Mouse (Mus musculus): Measurements from ENCODE around the gene Serpine2.

The Serpine2 gene

GRCm38 (mm10) chr1:79861130-79861942 lies at the start of gene Serpine2:
Gene Serpine2, minus strand, starts transcription at chr1:79861180.
- no peak for DNase-seq (ENCODE audit: low read depth, low spot score)

- DNase-seq (ENCODE audit: low read depth, low spot score): no peak
These were observed 46.8 kb upstream of the Serpine2 start for GRCm38 (mm10) chr1:79907811-79908210.

GRCm38 (mm10) chr1:79905241-79905640 lies 44.3 kb upstream of the Serpine2 start:
- no peak for DNase-seq (ENCODE audit: low read depth, low spot score)

- DNase-seq (ENCODE audit: low read depth, low spot score): no peak
These were observed 41.9 kb upstream of the Serpine2 start for GRCm38 (mm10) chr1:79902901-79903300.

GRCm38 (mm10) chr1:79882648-79883047 lies 21.7 kb upstream of the Serpine2 start:
- DNase-seq (ENCODE audit: low read depth, low spot score): no peak

GRCm38 (mm10) chr1:79874741-79875140 lies 13.8 kb upstream of the Serpine2 start:
- no peak for DNase-seq (ENCODE audit: low read depth, low spot score)

- no peak for DNase-seq (ENCODE audit: low read depth, low spot score)
These were observed 455 bp downstream of the Serpine2 start for GRCm38 (mm10) chr1:79860411-79861039.

- no peak for DNase-seq (ENCODE audit: low read depth, low spot score)
These were observed 1.0 kb downstream of the Serpine2 start for GRCm38 (mm10) chr1:79859975-79860374.

GRCm38 (mm10) chr1:79859026-79859425 lies 2.0 kb downstream of the Serpine2 start:
- DNase-seq (ENCODE audit: low read depth, low spot score): no peak

- no peak for DNase-seq (ENCODE audit: low read depth, low spot score)
These were observed 2.5 kb downstream of the Serpine2 start for GRCm38 (mm10) chr1:79858389-79858994.

- DNase-seq (ENCODE audit: low read depth, low spot score): no peak
These were observed 3.1 kb downstream of the Serpine2 start for GRCm38 (mm10) chr1:79857681-79858388.

GRCm38 (mm10) chr1:79856756-79857155 lies 4.2 kb downstream of the Serpine2 start:
- DNase-seq (ENCODE audit: low read depth, low spot score): no peak

GRCm38 (mm10) chr1:79853527-79853926 lies 7.5 kb downstream of the Serpine2 start:
- no peak for DNase-seq (ENCODE audit: low read depth, low spot score)

- DNase-seq (ENCODE audit: low read depth, low spot score): no peak
These were observed 10.6 kb downstream of the Serpine2 start for GRCm38 (mm10) chr1:79850341-79850740.

- no peak for DNase-seq (ENCODE audit: low read depth, low spot score)
These were observed 12.3 kb downstream of the Serpine2 start for GRCm38 (mm10) chr1:79848663-79849062.

- no peak for DNase-seq (ENCODE audit: low read depth, low spot score)
These were observed 14.1 kb downstream of the Serpine2 start for GRCm38 (mm10) chr1:79846891-79847290.

- peak; percentile 79 for DNase-seq (ENCODE audit: low read depth, low spot score)
These were observed 28.1 kb downstream of the Serpine2 start for GRCm38 (mm10) chr1:79832719-79833404.

- DNase-seq (ENCODE audit: low read depth, low spot score): peak; percentile 23
These were observed 36.9 kb downstream of the Serpine2 start for GRCm38 (mm10) chr1:79823951-79824633.

GRCm38 (mm10) chr1:79822806-79823525 lies 38.0 kb downstream of the Serpine2 start:
- no peak for DNase-seq (ENCODE audit: low read depth, low spot score)

GRCm38 (mm10) chr1:79819296-79819879 lies 41.6 kb downstream of the Serpine2 start:
- no peak for DNase-seq (ENCODE audit: low read depth, low spot score)

All from forelimb bud, embryonic 11.5 days (tissue).